Mouse (Mus musculus) MEL (cell line): Measurements from ENCODE around the gene Ankrd33b. TPM values are rescaled to one million over a fixed set of nuclear protein-coding genes. Genes with fewer than 3 reads are reported as not detected.

Experiments
- DNase-seq: peaks from one replicate; pipeline ENCODE4 v3.0.0; 2011; ENCODE audit warnings: low read depth, low spot score
- H3K27ac ChIP-seq: 2 replicates; pipeline ENCODE4 v1.5.1; 2012; ENCODE audit warnings: low read depth, mild to moderate bottlenecking, control low read depth, low read length, moderate library complexity; ENCODE audit not compliant: control insufficient read depth
- H3K27me3 ChIP-seq, 2 experiments: fragments of 150-350 bp in 1 of 2; sonication (generic) in 1 of 2; 2 replicates each; pipeline ENCODE4 v1.6.1; 2012; ENCODE audit warnings: low read length in 2 of 2, mild to moderate bottlenecking in 2 of 2, improper control_type of control experiment in 1 of 2, moderate library complexity in 1 of 2; ENCODE audit not compliant: insufficient read depth in 2 of 2, control insufficient read depth in 1 of 2
- H3K36me3 ChIP-seq, 2 experiments: 2 replicates each; pipeline ENCODE4 v1.6.1; 2012 to 2014; ENCODE audit warnings: low read length in 2 of 2, improper control_type of control experiment in 1 of 2, inconsistent platforms in 1 of 2, mild to moderate bottlenecking in 1 of 2; ENCODE audit not compliant: insufficient read depth in 2 of 2, control insufficient read depth in 1 of 2
- H3K4me1 ChIP-seq, 2 experiments: fragments of 150-350 bp in 1 of 2; sonication (generic) in 1 of 2; 2 replicates each; pipeline ENCODE4 v1.6.1; 2012; ENCODE audit warnings: low read length in 2 of 2, improper control_type of control experiment in 1 of 2, mild to moderate bottlenecking in 1 of 2; ENCODE audit not compliant: insufficient read depth in 2 of 2, control insufficient read depth in 1 of 2
- H3K4me3 ChIP-seq, 2 experiments: fragments of 150-350 bp in 1 of 2; sonication (generic) in 1 of 2; 2 replicates each; pipeline ENCODE4 v1.5.1; 2012; ENCODE audit warnings: low read depth in 2 of 2, low read length in 2 of 2, mild to moderate bottlenecking in 2 of 2, moderate library complexity in 2 of 2, control low read depth in 1 of 2, improper control_type of control experiment in 1 of 2; ENCODE audit not compliant: control insufficient read depth in 1 of 2, insufficient read depth in 1 of 2
- H3K79me2 ChIP-seq: 2 replicates; pipeline ENCODE4 v1.6.1; 2012; ENCODE audit warnings: mild to moderate bottlenecking, low read length, moderate library complexity; ENCODE audit not compliant: control insufficient read depth, poor library complexity, insufficient read depth
- H3K9ac ChIP-seq: 2 replicates; pipeline ENCODE4 v1.6.1; 2012; ENCODE audit warnings: low read depth, mild to moderate bottlenecking, control low read depth, low read length, moderate library complexity; ENCODE audit not compliant: control insufficient read depth, poor library complexity, severe bottlenecking
- H3K9me3 ChIP-seq: fragments of 150-350 bp; sonication (generic); replicated peaks from 2 replicates; pipeline ENCODE4 v1.6.1; 2012; ENCODE audit warnings: mild to moderate bottlenecking, low read length, improper control_type of control experiment, moderate library complexity; ENCODE audit not compliant: insufficient read depth
- CHD1 ChIP-seq: IDR thresholded peaks from 2 replicates; pipeline ENCODE4 v1.6.1; 2012; ENCODE audit warnings: low read depth, mild to moderate bottlenecking, inconsistent platforms, low read length, improper control_type of control experiment
- E2F4 ChIP-seq: IDR thresholded peaks from 2 replicates; pipeline ENCODE4 v1.6.1; 2011; ENCODE audit warnings: low read depth, low read length, improper control_type of control experiment, borderline replicate concordance
- ELF1 ChIP-seq: IDR thresholded peaks from 2 replicates; pipeline ENCODE4 v1.6.1; 2014; ENCODE audit warnings: low read depth, mild to moderate bottlenecking, inconsistent platforms, low read length, improper control_type of control experiment, moderate library complexity
- ETS1 ChIP-seq: IDR thresholded peaks from 2 replicates; pipeline ENCODE4 v1.6.1; 2012; ENCODE audit warnings: low read depth, mild to moderate bottlenecking, inconsistent platforms, low read length, improper control_type of control experiment, moderate library complexity
- GATA1 ChIP-seq: IDR thresholded peaks from 2 replicates; pipeline ENCODE4 v1.6.1; 2011; ENCODE audit warnings: low read depth, low read length, improper control_type of control experiment
- HCFC1 ChIP-seq: IDR thresholded peaks from 2 replicates; pipeline ENCODE4 v1.6.1; 2012; ENCODE audit warnings: low read depth, mild to moderate bottlenecking, inconsistent platforms, low read length, improper control_type of control experiment, moderate library complexity
- MAFK ChIP-seq: IDR thresholded peaks from 2 replicates; pipeline ENCODE4 v1.6.1; 2011; ENCODE audit warnings: low read depth, mild to moderate bottlenecking, low read length, improper control_type of control experiment, borderline replicate concordance
- MAZ ChIP-seq: IDR thresholded peaks from 2 replicates; pipeline ENCODE4 v1.6.1; 2012; ENCODE audit warnings: low read depth, mild to moderate bottlenecking, inconsistent platforms, low read length, improper control_type of control experiment
- MEF2A ChIP-seq: IDR thresholded peaks from 2 replicates; pipeline ENCODE4 v1.6.1; 2014; ENCODE audit warnings: low read depth, mild to moderate bottlenecking, inconsistent platforms, low read length, improper control_type of control experiment; ENCODE audit not compliant: poor library complexity, insufficient replicate concordance, severe bottlenecking; ENCODE audit errors: extremely low read depth
- MYB ChIP-seq: IDR thresholded peaks from 2 replicates; pipeline ENCODE4 v1.6.1; 2011; ENCODE audit warnings: mild to moderate bottlenecking, low read depth, low read length, improper control_type of control experiment
- MYC ChIP-seq: IDR thresholded peaks from 2 replicates; pipeline ENCODE4 v1.6.1; 2011; ENCODE audit warnings: low read depth, mild to moderate bottlenecking, low read length, improper control_type of control experiment, moderate library complexity
- NELFE ChIP-seq: IDR thresholded peaks from 2 replicates; pipeline ENCODE4 v1.6.1; 2011; ENCODE audit warnings: low read depth, low read length, improper control_type of control experiment
- NRF1 ChIP-seq: IDR thresholded peaks from 2 replicates; pipeline ENCODE4 v1.6.1; 2014; ENCODE audit warnings: low read depth, mild to moderate bottlenecking, inconsistent platforms, low read length, improper control_type of control experiment, moderate library complexity; ENCODE audit not compliant: poor library complexity, insufficient read depth, severe bottlenecking
- POLR2A ChIP-seq, 2 experiments: IDR thresholded peaks; 2 replicates each; pipeline ENCODE4 v1.6.1; 2011 to 2012; ENCODE audit warnings: low read length in 2 of 2, mild to moderate bottlenecking in 2 of 2, control low read depth in 1 of 2, improper control_type of control experiment in 1 of 2, low read depth in 1 of 2, moderate library complexity in 1 of 2; ENCODE audit not compliant: control insufficient read depth in 1 of 2, insufficient read depth in 1 of 2, poor library complexity in 1 of 2
- POLR2AphosphoS2 ChIP-seq: IDR thresholded peaks from 2 replicates; pipeline ENCODE4 v1.6.1; 2011; ENCODE audit warnings: low read length, improper control_type of control experiment
- POLR2AphosphoS5 ChIP-seq: IDR thresholded peaks from 2 replicates; pipeline ENCODE4 v1.6.1; 2012; ENCODE audit warnings: low read depth, borderline replicate concordance, mild to moderate bottlenecking, inconsistent platforms, low read length, moderate library complexity, mixed read lengths
- RAD21 ChIP-seq: IDR thresholded peaks from 2 replicates; pipeline ENCODE4 v1.6.1; 2011; ENCODE audit warnings: mild to moderate bottlenecking, low read depth, low read length, improper control_type of control experiment
- RCOR1 ChIP-seq: IDR thresholded peaks from 2 replicates; pipeline ENCODE4 v1.6.1; 2012; ENCODE audit warnings: low read depth, mild to moderate bottlenecking, inconsistent platforms, low read length, improper control_type of control experiment
- SMC3 ChIP-seq: IDR thresholded peaks from 2 replicates; pipeline ENCODE4 v1.6.1; 2011; ENCODE audit warnings: low read depth, low read length, improper control_type of control experiment
- TAL1 ChIP-seq: IDR thresholded peaks from 2 replicates; pipeline ENCODE4 v1.6.1; 2012; ENCODE audit warnings: mild to moderate bottlenecking, inconsistent platforms, low read length, moderate library complexity, mixed read lengths
- TBP ChIP-seq: IDR thresholded peaks from 2 replicates; pipeline ENCODE4 v1.8.0; 2011; ENCODE audit warnings: low read depth, low read length, improper control_type of control experiment
- TCF12 ChIP-seq: IDR thresholded peaks from 2 replicates; pipeline ENCODE4 v1.6.1; 2014; ENCODE audit warnings: low read depth, mild to moderate bottlenecking, inconsistent platforms, low read length, improper control_type of control experiment, moderate library complexity
- UBTF ChIP-seq: IDR thresholded peaks from 2 replicates; pipeline ENCODE4 v1.6.1; 2012; ENCODE audit warnings: low read depth, mild to moderate bottlenecking, inconsistent platforms, low read length, improper control_type of control experiment, moderate library complexity, borderline replicate concordance; ENCODE audit not compliant: insufficient read depth
- USF1 ChIP-seq: IDR thresholded peaks from 2 replicates; pipeline ENCODE4 v1.6.1; 2014; ENCODE audit warnings: low read depth, mild to moderate bottlenecking, inconsistent platforms, low read length, improper control_type of control experiment, moderate library complexity
- ZC3H11A ChIP-seq: IDR thresholded peaks from 2 replicates; pipeline ENCODE4 v1.6.1; 2012; ENCODE audit warnings: low read depth, mild to moderate bottlenecking, inconsistent platforms, low read length, improper control_type of control experiment
- ZKSCAN1 ChIP-seq: IDR thresholded peaks from 2 replicates; pipeline ENCODE4 v1.6.1; 2012; ENCODE audit warnings: low read depth, mild to moderate bottlenecking, inconsistent platforms, low read length, improper control_type of control experiment, moderate library complexity
- ZMIZ1 ChIP-seq: IDR thresholded peaks from 2 replicates; pipeline ENCODE4 v1.6.1; 2012; ENCODE audit warnings: low read depth, mild to moderate bottlenecking, inconsistent platforms, low read length, improper control_type of control experiment, moderate library complexity
- polyA plus RNA-seq, 2 experiments: library from polyadenylated mRNA; stranded (reverse) in 1 of 2; unstranded in 1 of 2; fragments of >175 nt in 1 of 2; fragments of >200 nt in 1 of 2; gene quantifications; 2 replicates each; pipeline versions ENCODE4 v1.2.1 to v1.2.4; 2012; ENCODE audit warnings: low replicate concordance in 2 of 2, low read depth in 1 of 2; ENCODE audit not compliant: insufficient read length in 2 of 2, insufficient read depth in 1 of 2, missing spikeins in 1 of 2
- total RNA-seq: library from RNA; depleted of rRNA; stranded (reverse); fragments of 300-350 nt; gene quantifications from 2 replicates; pipeline ENCODE4 v1.2.3, GENCODE M21; 2012

The Ankrd33b gene
- total and polyA plus RNA-seq, 3 experiments: 11.1 to 16.1 TPM; not detected in 1

- TF ChIP-seq SMC3 (no peak), MAFK (no peak), RCOR1 (no peak), RAD21 (no peak)
Observed at GRCm38 (mm10) chr15:31367481-31368200, at the start of gene Ankrd33b (continued).

GRCm38 (mm10) chr15:31415181-31415580, 47.7 kb upstream of the Ankrd33b start:
- Histone ChIP-seq H3K4me1 (peaks cover 30 to 54% of the 10 kb centered on the region in 2 experiments), H3K4me3 (no peak overlapping the region), H3K9me3 (no peaks in the 10 kb centered on the region), H3K36me3 (peaks cover 0 to 44% of the 10 kb centered on the region in 2 experiments; a peak in 2 of 4 replicates), H3K9ac (no peak overlapping the region), H3K27ac (no peak overlapping the region), H3K27me3 (no peaks in the 10 kb centered on the region), H3K79me2 (peaks cover 16% of the 10 kb centered on the region)
- TF ChIP-seq MYC (no peak), ELF1 (no peak), ZMIZ1 (no peak), POLR2A (IDR thresholded peaks at IDR 0.05; ENCODE audit: control insufficient read depth in 1 of 2, insufficient read depth in 1 of 2, low read depth in 1 of 2, low read length in 2 of 2, poor library complexity in 1 of 2) (no peak), ZKSCAN1 (no peak), CHD1 (no peak), NRF1 (no peak), HCFC1 (no peak)
- DNase-seq: no peak

GRCm38 (mm10) chr15:31414179-31414898, 46.8 kb upstream of the Ankrd33b start:
- Histone ChIP-seq H3K9ac (peak overlapping the region; percentile 58), H3K36me3 (peaks cover 0 to 46% of the 10 kb centered on the region in 2 experiments; a peak in 2 of 4 replicates), H3K27ac (peak overlapping the region; percentile 86), H3K4me3 (peak overlapping the region; percentile 31 to 40), H3K4me1 (peaks cover 30 to 59% of the 10 kb centered on the region in 2 experiments), H3K79me2 (peaks cover 16% of the 10 kb centered on the region), H3K27me3 (no peaks in the 10 kb centered on the region), H3K9me3 (no peaks in the 10 kb centered on the region)
- peak; percentile 78 for DNase-seq
- no peak for TF ChIP-seq MAZ
- no peak for TF ChIP-seq POLR2A (IDR thresholded peaks at IDR 0.05; ENCODE audit: control insufficient read depth in 1 of 2, insufficient read depth in 1 of 2, low read depth in 1 of 2, low read length in 2 of 2, poor library complexity in 1 of 2)
- no peak for TF ChIP-seq POLR2AphosphoS2
- TF ChIP-seq POLR2AphosphoS5: no peak
- TF ChIP-seq GATA1: peak; percentile 79
- TF ChIP-seq NRF1: no peak
- TF ChIP-seq UBTF: peak; percentile 83; the same call in 1 of the 2 replicates
- no peak for TF ChIP-seq SMC3
- TF ChIP-seq ETS1: peak; percentile 56
- peak; percentile 77 for TF ChIP-seq TAL1
- peak; percentile 89 for TF ChIP-seq TBP
- peak; percentile 87 for TF ChIP-seq TCF12
- no peak for TF ChIP-seq ZKSCAN1
- no peak for TF ChIP-seq RAD21
- TF ChIP-seq ZC3H11A: no peak
- no peak for TF ChIP-seq MYB
- no peak for TF ChIP-seq NELFE
- no peak for TF ChIP-seq E2F4
- TF ChIP-seq MEF2A: no peak
- no peak for TF ChIP-seq USF1
